ENCODE assay signal across 8 mouse cellular contexts in the genomic region with DNA sequence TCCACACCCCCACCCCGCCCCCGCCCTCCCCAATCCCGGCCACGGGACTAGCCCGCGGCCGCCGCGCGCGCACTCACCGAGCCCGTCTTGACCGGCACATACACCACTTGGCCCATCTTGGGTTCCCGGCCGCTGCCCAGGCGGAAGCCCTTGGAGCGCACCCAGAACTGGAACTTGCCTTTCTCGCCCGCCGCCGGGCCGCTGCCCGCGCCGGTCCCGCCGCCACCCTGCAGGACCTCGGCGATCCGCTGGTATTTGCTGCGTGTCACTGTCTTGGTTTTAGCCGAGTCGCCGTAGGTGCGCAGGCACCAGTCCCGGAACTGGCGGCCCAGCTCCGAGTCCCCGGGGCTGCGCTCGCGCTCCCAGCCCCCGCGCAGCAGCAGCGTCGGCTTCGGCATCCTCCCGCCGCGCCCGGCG. TPM values are rescaled to one million over a fixed set of nuclear protein-coding genes. Genes with fewer than 3 reads are reported as not detected.
DNase-seq lines count a peak whose midpoint lies in the region; ATAC-seq and TF ChIP-seq lines count a peak whose summit lies in the region.

No protein-coding gene starts in this region.

- intact Hi-C loops in heart, adult 2 months (cut with DNase I) = loop anchor here (5.0 kb wide), 1 partner anchor 37 kb away; a partner anchor contains a TSS

- no peaks in the 10 kb centered on the region for H3K4me1 ChIP-seq in heart, adult 2 months (ENCODE audit: control insufficient read depth, insufficient read depth, low read length)
- peaks cover 43% of the 10 kb centered on the region for H3K4me1 ChIP-seq in lung, embryonic 15.5 days

- peak; percentile 57 for DNase-seq in urinary bladder, adult 2 months (ENCODE audit: low spot score)
- no peak for DNase-seq in urinary bladder, postnatal 10 days (ENCODE audit: low spot score)
- peak; percentile 76 to 81 for DNase-seq in cerebellum, postnatal 14 days
- peak; percentile 68 to 70 for DNase-seq in heart, adult 2 months
- peak; percentile 43 for DNase-seq in kidney, adult 9 months
- DNase-seq in right cerebral cortex, postnatal 10 days (ENCODE audit: low spot score in 2 of 2) = peak; percentile 60 to 65
- no peak for DNase-seq in adipocyte (ENCODE audit: low spot score)

- no peak for ATAC-seq in lung, embryonic 15.5 days (ENCODE audit: borderline replicate concordance, extremely low read depth, low FRiP score, low TSS enrichment)

- peak overlapping the region; percentile 99 for H3K4me2 ChIP-seq in lung, embryonic 15.5 days

- H3K36me3 ChIP-seq in heart, adult 2 months (ENCODE audit: control insufficient read depth, insufficient read depth, low read length) = no peaks in the 10 kb centered on the region
- H3K36me3 ChIP-seq in lung, embryonic 15.5 days = no peaks in the 10 kb centered on the region

- TF ChIP-seq EP300 in heart, adult 2 months (IDR thresholded peaks at IDR 0.05; ENCODE audit: insufficient read depth, low read depth, low read length) = no peak

- no peaks in the 10 kb centered on the region for H3K79me2 ChIP-seq in heart, adult 2 months (replicated peaks; ENCODE audit: control insufficient read depth, insufficient read depth, low read length)

- no peaks in the 10 kb centered on the region for H3K9me3 ChIP-seq in lung, embryonic 15.5 days

- H3K9ac ChIP-seq in heart, adult 2 months (ENCODE audit: low read depth, low read length) = peak overlapping the region; percentile 67
- peak overlapping the region; percentile 47 for H3K9ac ChIP-seq in lung, embryonic 15.5 days

- TF ChIP-seq POLR2A in heart, adult 2 months (IDR thresholded peaks at IDR 0.05; ENCODE audit: insufficient read depth, low read depth, low read length) = no peak

- no peak overlapping the region for H3K27ac ChIP-seq in heart, adult 2 months
- peak overlapping the region; percentile 4; the same call in 1 of the 2 replicates for H3K27ac ChIP-seq in lung, embryonic 15.5 days

- TF ChIP-seq CTCF in heart, adult 2 months (IDR thresholded peaks at IDR 0.05) = no peak

- under 1% methylated on average over 53 of the region's 53 CpGs for WGBS in heart, adult 2 months
- WGBS in lung, embryonic 15.5 days = under 1% methylated on average over 53 of the region's 53 CpGs

- H3K27me3 ChIP-seq in heart, adult 2 months (ENCODE audit: control insufficient read depth, insufficient read depth, low read length) = peaks cover 5% of the 10 kb centered on the region; the same call in 1 of the 2 replicates
- H3K27me3 ChIP-seq in lung, embryonic 15.5 days = peaks cover 40% of the 10 kb centered on the region

- peak overlapping the region; percentile 73 for H3K4me3 ChIP-seq in heart, adult 2 months
- peak overlapping the region; percentile 61 for H3K4me3 ChIP-seq in lung, embryonic 15.5 days

RNA-seq across cellular contexts. Expression of a gene that starts 0.4 kb away (rescaled TPM):
- 11.7 and 15.8 TPM in 2 replicates for polyA plus RNA-seq in urinary bladder, adult 2 months (2012; rRNA removed)
- 1 to 10 TPM; 3.5 to 4.4 TPM for total RNA-seq in heart, adult 2 months (2021)
- 3.9 and 4.0 TPM in 2 replicates for polyA plus RNA-seq in heart, adult 2 months (2012; rRNA removed)
- 10.2 and 11.3 TPM in 2 replicates for polyA plus RNA-seq in lung, embryonic 15.5 days (2015; fragmentation: Nextera tagmentation; extraction: Ambion mirVana)

RNA-seq across cellular contexts. Expression of a gene that starts 36.8 kb away (rescaled TPM):
- not detected in 2 replicates for polyA plus RNA-seq in urinary bladder, adult 2 months (2012; rRNA removed)
- total RNA-seq in heart, adult 2 months (2021) = not detected
- polyA plus RNA-seq in heart, adult 2 months (2012; rRNA removed) = not detected in 2 replicates
- not detected in 2 replicates for polyA plus RNA-seq in lung, embryonic 15.5 days (2015; fragmentation: Nextera tagmentation; extraction: Ambion mirVana)

Comparison
In these comparisons a context has a peak if more than half of its experiments do, and no peak if none do; other contexts are left out.
1. DNase-seq: peak in urinary bladder, adult 2 months (single experiment), cerebellum, postnatal 14 days (2 of 2), heart, adult 2 months (2 of 2), kidney, adult 9 months (single experiment) and right cerebral cortex, postnatal 10 days (2 of 2); none in urinary bladder, postnatal 10 days (single experiment) and adipocyte (single experiment).